Mouse (Mus musculus): ENCODE results near the gene Slc25a27.

DNA sequence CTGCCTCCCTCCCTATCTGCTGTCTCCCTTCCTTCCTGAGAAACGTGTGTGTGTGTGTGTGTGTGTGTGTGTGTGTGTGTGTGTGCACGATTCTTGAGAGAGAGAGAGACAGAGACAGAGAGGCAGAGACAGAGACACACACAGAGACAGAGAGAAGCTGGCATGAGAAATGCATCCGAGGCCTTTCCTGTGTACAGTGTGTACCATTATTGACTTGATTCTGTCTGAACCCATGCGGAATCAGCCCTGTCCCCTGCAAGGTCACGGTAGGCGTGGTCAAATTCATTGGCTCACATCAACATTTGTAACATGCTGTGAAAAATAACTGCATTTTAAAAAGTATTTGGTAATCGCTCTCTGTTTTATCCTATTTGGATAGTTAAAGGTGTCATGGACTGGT lies 17.1 kb upstream of the Slc25a27 start:
- TF ChIP-seq POLR2A (IDR thresholded peaks at IDR 0.05; ENCODE audit: low read depth, low read length), result no peak
- TF ChIP-seq CTCF (IDR thresholded peaks at IDR 0.05; ENCODE audit: extremely low read depth, insufficient read depth, insufficient read length, insufficient replicate concordance), result no peak
